Mouse (Mus musculus): ENCODE results near the gene Samd8. TPM values are rescaled to one million over a fixed set of nuclear protein-coding genes. Genes with fewer than 3 reads are reported as not detected.

Gene Samd8
- total and polyA plus RNA-seq, 2 experiments from 2014 or later = 8.3 to 17.3 TPM

DNA sequence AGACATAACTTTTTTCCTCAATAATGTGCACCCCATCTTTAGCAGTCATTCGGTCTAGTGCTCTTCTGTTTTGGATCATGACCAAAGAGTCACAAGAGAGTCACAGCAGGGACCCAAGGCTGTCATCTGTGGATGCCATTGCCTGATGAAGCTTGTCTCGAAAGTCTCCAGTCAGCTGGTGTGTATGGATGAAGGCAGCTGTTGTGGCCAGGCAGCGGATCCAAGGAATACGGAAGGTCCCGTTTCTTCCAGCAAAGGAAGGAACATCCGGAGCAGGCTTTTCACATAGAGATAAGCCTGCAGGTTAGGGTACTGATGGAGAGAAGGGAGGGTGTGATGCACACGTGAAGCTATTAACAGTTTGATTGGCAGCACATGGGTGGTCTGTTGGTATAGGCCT is 51.3 kb downstream of the Samd8 start:
- DNase-seq (ENCODE audit: low spot score) (no peak), ATAC-seq (ENCODE audit: insufficient read depth, low read depth) (no peak)
- Histone ChIP-seq H3K4me2 (ENCODE audit: low read depth, low read length) (no peak overlapping the region), H3K36me3 (replicated peaks; ENCODE audit: control insufficient read depth, insufficient read depth, low read length) (0 out of 2 replicates have a peak, but pooled peaks cover 3% of the 10 kb centered on the region), H3K4me1 (ENCODE audit: control insufficient read depth, insufficient read depth) (0 out of 2 replicates have a peak, but pooled peaks cover 5% of the 10 kb centered on the region), H3K9ac (replicated peaks; ENCODE audit: low read depth, low read length) (no peak overlapping the region), H3K27me3 (ENCODE audit: control insufficient read depth, insufficient read depth, low read length) (no peaks in the 10 kb centered on the region), H3K4me3 (ENCODE audit: low read depth, low read length) (no peak overlapping the region), H3K9me3 (replicated peaks; ENCODE audit: control insufficient read depth, low read length) (no peaks in the 10 kb centered on the region), H3K27ac (ENCODE audit: low read depth) (no peak overlapping the region)
- WGBS = 61% methylated on average over 7 of the region's 7 CpGs
- TF ChIP-seq CTCF (IDR thresholded peaks at IDR 0.05; ENCODE audit: low read depth) = no peak
- TF ChIP-seq EP300 (IDR thresholded peaks at IDR 0.05; ENCODE audit: low read depth) = no peak

DNA sequence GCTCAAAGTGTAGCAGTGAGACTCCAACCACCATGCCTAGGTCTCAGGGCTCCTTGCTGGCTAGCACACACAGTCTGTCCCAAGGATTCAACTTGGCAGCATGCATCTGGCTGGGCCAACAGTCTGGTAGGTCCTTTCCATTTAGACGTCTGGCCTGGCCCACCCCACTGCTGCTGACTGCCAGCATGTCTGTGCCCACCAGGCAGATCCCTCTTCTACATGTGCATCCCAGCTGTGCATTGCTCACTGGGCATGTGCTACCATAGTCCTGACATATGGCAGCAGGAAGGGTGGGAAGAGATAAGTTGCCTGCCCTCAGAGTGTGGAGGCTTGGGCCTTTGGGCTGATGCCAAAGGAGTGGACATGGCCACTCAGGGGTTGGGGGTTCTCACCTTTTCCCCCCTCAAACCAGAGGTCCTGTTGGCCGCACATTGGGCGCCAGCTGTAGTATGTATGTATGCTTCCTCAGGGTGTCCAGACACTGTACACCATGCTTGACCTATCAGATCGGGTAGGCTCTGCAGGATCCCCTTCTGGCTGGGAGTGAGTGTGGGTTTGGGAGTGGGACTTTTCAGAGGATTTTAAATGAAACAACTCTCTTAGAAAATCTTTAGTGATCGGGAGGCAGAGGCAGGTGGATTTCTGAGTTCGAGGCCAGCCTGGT is 52.3 kb downstream of the Samd8 start:
- H3K36me3 ChIP-seq (replicated peaks; ENCODE audit: control insufficient read depth, insufficient read depth, low read length) = 0 out of 2 replicates have a peak, but pooled peaks cover 3% of the 10 kb centered on the region
- 0 out of 2 replicates have a peak, but pooled peaks cover 8% of the 10 kb centered on the region for H3K4me1 ChIP-seq (ENCODE audit: control insufficient read depth, insufficient read depth)
- WGBS = 92% methylated on average over 6 of the region's 6 CpGs
- no peak for TF ChIP-seq CTCF (IDR thresholded peaks at IDR 0.05; ENCODE audit: low read depth)
- TF ChIP-seq EP300 (IDR thresholded peaks at IDR 0.05; ENCODE audit: low read depth) = no peak
- H3K27me3 ChIP-seq (ENCODE audit: control insufficient read depth, insufficient read depth, low read length) = no peaks in the 10 kb centered on the region
- H3K9me3 ChIP-seq (replicated peaks; ENCODE audit: control insufficient read depth, low read length) = no peaks in the 10 kb centered on the region
- no peak for ATAC-seq (ENCODE audit: insufficient read depth, low read depth)
- H3K4me3 ChIP-seq (ENCODE audit: low read depth, low read length) = no peak overlapping the region
- no peak overlapping the region for H3K9ac ChIP-seq (replicated peaks; ENCODE audit: low read depth, low read length)
- H3K4me2 ChIP-seq (ENCODE audit: low read depth, low read length) = no peak overlapping the region
- H3K27ac ChIP-seq (ENCODE audit: low read depth) = no peak overlapping the region
- no peak for DNase-seq (ENCODE audit: low spot score)

DNA sequence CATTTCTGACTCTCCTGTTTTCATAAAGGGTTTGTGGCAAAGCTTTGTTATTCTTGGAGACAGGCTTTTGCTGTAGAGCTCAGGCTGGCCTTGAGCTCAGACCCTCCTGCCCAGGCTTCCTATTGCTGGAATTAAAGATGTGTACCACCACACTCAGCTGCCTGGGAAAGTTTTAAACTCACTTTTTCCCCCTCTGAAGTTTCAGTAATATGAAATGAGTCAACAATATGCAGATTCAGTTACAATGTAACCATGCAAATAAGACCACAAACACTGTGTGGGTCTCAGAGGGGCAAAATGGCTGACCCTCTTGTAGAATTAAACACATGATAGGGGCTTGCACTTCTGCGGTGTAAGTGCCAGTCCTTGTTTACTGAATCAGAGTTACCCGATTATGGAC is 55.9 kb downstream of the Samd8 start:
- no peak overlapping the region for H3K4me3 ChIP-seq (ENCODE audit: low read depth, low read length)
- no peak for DNase-seq (ENCODE audit: low spot score)
- TF ChIP-seq CTCF (IDR thresholded peaks at IDR 0.05; ENCODE audit: low read depth) (no peak), EP300 (IDR thresholded peaks at IDR 0.05; ENCODE audit: low read depth) (no peak)
- H3K9ac ChIP-seq (replicated peaks; ENCODE audit: low read depth, low read length) = no peak overlapping the region
- H3K27ac ChIP-seq (ENCODE audit: low read depth) = 0 out of 2 replicates have a peak overlapping the region, but pooled peaks have one; percentile 11
- no peak for ATAC-seq (ENCODE audit: insufficient read depth, low read depth)
- no peaks in the 10 kb centered on the region for H3K36me3 ChIP-seq (replicated peaks; ENCODE audit: control insufficient read depth, insufficient read depth, low read length)
- H3K27me3 ChIP-seq (ENCODE audit: control insufficient read depth, insufficient read depth, low read length) = no peaks in the 10 kb centered on the region
- WGBS = 30% methylated on average over 2 of the region's 2 CpGs
- H3K4me2 ChIP-seq (ENCODE audit: low read depth, low read length) = no peak overlapping the region
- 0 out of 2 replicates have a peak, but pooled peaks cover 8% of the 10 kb centered on the region for H3K4me1 ChIP-seq (ENCODE audit: control insufficient read depth, insufficient read depth)
- H3K9me3 ChIP-seq (replicated peaks; ENCODE audit: control insufficient read depth, low read length) = no peaks in the 10 kb centered on the region

DNA sequence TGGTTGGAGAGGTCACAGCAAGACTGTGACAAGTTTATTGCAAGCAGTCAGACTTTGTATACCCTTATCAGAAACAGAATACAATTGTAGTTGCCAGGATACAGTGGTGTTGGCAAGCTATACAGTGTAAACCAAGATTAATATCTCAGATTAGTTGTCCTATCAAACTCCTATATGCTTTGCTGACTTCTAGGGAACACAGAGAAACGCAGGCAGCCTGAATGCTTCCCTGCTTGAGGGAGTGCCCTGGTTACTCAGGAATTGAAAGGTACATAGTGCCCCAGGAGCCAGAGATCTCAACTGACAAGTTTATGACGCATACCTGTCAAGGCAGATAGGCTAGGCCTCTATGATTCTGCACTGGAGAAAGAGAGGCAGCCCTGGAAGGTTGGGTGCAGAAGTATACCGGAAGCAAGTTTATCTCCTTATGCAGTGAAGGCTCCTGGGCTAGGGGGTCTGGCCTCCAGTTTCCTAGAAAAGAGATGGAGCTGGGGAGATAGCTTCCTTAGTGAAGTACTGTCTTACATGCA is 56.4 kb downstream of the Samd8 start:
- H3K27ac ChIP-seq (ENCODE audit: low read depth) = 0 out of 2 replicates have a peak overlapping the region, but pooled peaks have one; percentile 11
- H3K36me3 ChIP-seq (replicated peaks; ENCODE audit: control insufficient read depth, insufficient read depth, low read length) = no peaks in the 10 kb centered on the region
- H3K9ac ChIP-seq (replicated peaks; ENCODE audit: low read depth, low read length) = no peak overlapping the region
- no peak overlapping the region for H3K4me2 ChIP-seq (ENCODE audit: low read depth, low read length)
- 0 out of 2 replicates have a peak, but pooled peaks cover 10% of the 10 kb centered on the region for H3K4me1 ChIP-seq (ENCODE audit: control insufficient read depth, insufficient read depth)
- WGBS = 49% methylated on average over 3 of the region's 3 CpGs
- no peaks in the 10 kb centered on the region for H3K27me3 ChIP-seq (ENCODE audit: control insufficient read depth, insufficient read depth, low read length)
- ATAC-seq (ENCODE audit: insufficient read depth, low read depth) (no peak), DNase-seq (ENCODE audit: low spot score) (no peak)
- H3K9me3 ChIP-seq (replicated peaks; ENCODE audit: control insufficient read depth, low read length) = no peaks in the 10 kb centered on the region
- no peak overlapping the region for H3K4me3 ChIP-seq (ENCODE audit: low read depth, low read length)
- TF ChIP-seq EP300 (IDR thresholded peaks at IDR 0.05; ENCODE audit: low read depth) (no peak), CTCF (IDR thresholded peaks at IDR 0.05; ENCODE audit: low read depth) (no peak)

DNA sequence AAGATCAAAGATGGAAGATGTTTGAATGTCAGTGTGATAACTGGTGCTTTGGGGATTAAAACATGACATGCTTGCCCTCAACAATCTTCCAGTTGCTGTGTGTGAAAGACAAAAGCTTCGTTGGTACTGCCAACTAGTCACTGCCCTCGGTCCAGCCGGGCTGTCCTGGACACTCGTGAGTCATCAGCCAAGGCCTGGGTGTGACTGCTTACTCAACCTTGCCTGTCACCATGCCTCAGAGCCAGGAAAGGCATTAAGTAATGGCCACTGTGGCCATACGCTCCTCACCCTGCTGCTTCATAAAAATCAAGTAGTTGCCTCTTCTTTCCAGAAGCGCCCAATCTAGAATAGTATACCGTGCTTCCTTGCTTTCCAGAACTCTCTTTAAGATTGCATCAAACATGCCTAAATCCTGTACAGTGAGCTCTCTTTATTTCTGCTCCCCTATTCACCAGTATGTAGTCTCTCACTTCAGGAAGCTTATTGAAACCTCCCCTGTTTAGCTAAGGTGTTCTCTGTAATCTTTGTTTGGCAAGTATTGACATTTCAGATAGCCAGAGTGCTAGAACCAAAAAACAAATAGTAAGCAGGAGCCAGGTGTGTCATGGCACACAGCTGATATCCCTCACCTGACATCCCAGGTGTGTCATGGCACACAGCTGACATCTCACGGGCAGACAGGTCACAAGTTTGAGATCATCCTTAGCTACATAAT is 58.0 kb downstream of the Samd8 start:
- ATAC-seq (ENCODE audit: insufficient read depth, low read depth) (no peak), DNase-seq (ENCODE audit: low spot score) (no peak)
- Histone ChIP-seq H3K4me3 (ENCODE audit: low read depth, low read length) (no peak overlapping the region), H3K4me1 (ENCODE audit: control insufficient read depth, insufficient read depth) (peaks cover 10% of the 10 kb centered on the region; the same call in 1 of the 2 replicates), H3K27me3 (ENCODE audit: control insufficient read depth, insufficient read depth, low read length) (no peaks in the 10 kb centered on the region), H3K9ac (replicated peaks; ENCODE audit: low read depth, low read length) (no peak overlapping the region), H3K4me2 (ENCODE audit: low read depth, low read length) (no peak overlapping the region), H3K27ac (ENCODE audit: low read depth) (no peak overlapping the region), H3K9me3 (replicated peaks; ENCODE audit: control insufficient read depth, low read length) (no peaks in the 10 kb centered on the region), H3K36me3 (replicated peaks; ENCODE audit: control insufficient read depth, insufficient read depth, low read length) (no peaks in the 10 kb centered on the region)
- 81% methylated on average over 8 of the region's 8 CpGs for WGBS
- TF ChIP-seq EP300 (IDR thresholded peaks at IDR 0.05; ENCODE audit: low read depth) = no peak
- TF ChIP-seq CTCF (IDR thresholded peaks at IDR 0.05; ENCODE audit: low read depth) = no peak
